Mouse (Mus musculus): ENCODE measurements at regions not wholly inside any gene's neighbourhood (a gene's known extent, or its start where the extent isn't known, plus 50 kb on each side); places are given as distances from the start of the nearest gene placed in this dataset.

DNA sequence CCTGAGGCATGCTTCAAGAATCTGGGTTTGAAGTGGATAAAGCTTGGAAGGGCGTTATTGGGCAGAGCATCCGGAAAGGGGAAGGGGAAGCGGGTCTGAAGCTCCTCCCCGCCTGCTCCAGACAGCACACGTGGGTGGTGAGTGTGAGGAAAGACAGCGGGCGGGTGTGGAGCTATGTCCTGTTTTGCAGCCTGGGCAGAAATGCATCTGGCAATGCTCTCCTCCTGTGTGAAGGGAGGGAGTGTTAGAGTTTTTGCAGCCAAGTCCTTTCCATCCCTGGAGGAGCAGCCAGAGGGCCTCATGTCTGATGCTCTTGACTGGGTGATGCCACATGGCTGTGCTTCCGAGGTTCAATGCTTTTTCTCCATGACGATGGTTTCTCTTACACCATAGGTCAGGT is 73.4 kb upstream of the Fndc3a start:
- peak; percentile 72 for DNase-seq (ENCODE audit: low read depth, low spot score)

- DNase-seq (ENCODE audit: low read depth, low spot score) = no peak
These were observed 69.6 kb upstream of the Fndc3a start for GRCm38 (mm10) chr14:72779446-72779845.

- no peak for DNase-seq (ENCODE audit: low read depth, low spot score)
These were observed 69.0 kb upstream of the Fndc3a start for GRCm38 (mm10) chr14:72778756-72779155.

GRCm38 (mm10) chr14:72777927-72778560 is 68.2 kb upstream of the Fndc3a start:
- DNase-seq (ENCODE audit: low read depth, low spot score) = no peak

- peak; percentile 9 for DNase-seq (ENCODE audit: low read depth, low spot score)
These were observed 60.4 kb upstream of the Fndc3a start for GRCm38 (mm10) chr14:72770237-72770636.

DNA sequence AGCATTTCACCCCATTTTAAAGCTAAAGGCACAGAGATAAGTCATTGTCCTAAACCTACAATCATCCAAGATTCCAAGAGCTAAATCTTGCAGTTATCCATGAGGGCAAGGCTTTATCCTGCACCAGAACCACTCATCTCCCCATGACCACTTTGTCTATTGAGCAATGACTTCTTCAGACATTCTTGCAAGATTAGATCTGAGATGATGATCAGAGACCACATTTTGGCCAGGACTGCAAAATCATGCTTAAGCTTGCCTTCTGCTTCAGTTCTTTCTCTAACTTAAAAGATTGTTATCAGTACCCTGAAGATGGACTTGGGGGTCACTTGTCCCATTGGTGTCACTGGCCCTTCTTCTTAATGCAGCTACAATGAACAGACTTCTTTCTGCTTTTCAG is 50.3 kb upstream of the Fndc3a start:
- DNase-seq (ENCODE audit: low read depth, low spot score) = no peak

Data from brain, adult 2 months (tissue).